Mouse (Mus musculus) midbrain, embryonic 16.5 days (tissue): ENCODE measurements around the gene Mcf2. TPM values are rescaled to one million over a fixed set of nuclear protein-coding genes. Genes with fewer than 3 reads are reported as not detected.

Experiments used
- polyA plus RNA-seq: library from polyadenylated mRNA; unstranded; fragments of >200 nt; fragmentation: Nextera tagmentation; extraction: Ambion mirVana; gene quantifications from 2 replicates; pipeline ENCODE4 v1.2.1, GENCODE M21; 2015

Gene Mcf2
- polyA plus RNA-seq, 1 experiment from 2014 or later = 3.1 TPM

Other genes starting within 250 kb of the Mcf2 start
- gene F9, start 179.6 kb downstream of the Mcf2 start, polyA plus RNA-seq = not detected in 2 replicates